Mouse (Mus musculus) retina, postnatal 1 day (tissue): ENCODE measurements around the gene Tmprss9.
"Not testable (repeated sequence)": the region's sequence is repeated elsewhere in the genome, so short reads cannot be mapped to it uniquely, and the experiment has no call there.

Experiments
- DNase-seq: peaks from one replicate; pipeline ENCODE4 v3.0.0-alpha.2; 2012

Gene Tmprss9

DNA sequence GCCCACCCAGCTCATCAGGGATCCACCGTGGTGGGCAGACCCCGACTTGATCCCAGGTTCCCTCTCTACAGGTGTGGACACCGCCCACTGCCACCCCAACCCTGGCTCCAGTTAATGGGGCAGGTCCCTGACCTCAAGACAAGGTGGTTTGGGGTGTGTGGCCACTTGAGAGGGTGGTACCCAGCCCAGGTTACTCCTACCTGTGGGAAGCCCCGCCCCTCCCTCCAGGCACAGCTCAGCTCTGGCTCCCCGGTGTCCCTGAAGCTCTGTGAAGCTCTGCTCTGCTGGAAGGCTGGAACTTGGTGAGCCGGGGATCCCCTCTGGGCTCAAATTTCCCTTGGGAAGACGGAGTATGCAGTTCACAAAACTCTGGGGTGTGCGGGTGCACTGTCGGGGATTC is at the start of gene Tmprss9:
TSS of gene Tmprss9 (plus strand) at position 268 of the 400 bp plus-strand sequence.
- no peak for DNase-seq

GRCm38 (mm10) chr10:80821991-80822390 is 49.7 kb upstream of the Tmprss9 start:
- peak; percentile 61 for DNase-seq

- no peak for DNase-seq
Observed at GRCm38 (mm10) chr10:80822528-80822927, 49.1 kb upstream of the Tmprss9 start.

GRCm38 (mm10) chr10:80823316-80823715 is 48.3 kb upstream of the Tmprss9 start:
- DNase-seq: no peak

GRCm38 (mm10) chr10:80823847-80824643 is 47.6 kb upstream of the Tmprss9 start:
- no peak for DNase-seq

- DNase-seq: no peak
Observed at GRCm38 (mm10) chr10:80824827-80825226, 46.8 kb upstream of the Tmprss9 start.

DNA sequence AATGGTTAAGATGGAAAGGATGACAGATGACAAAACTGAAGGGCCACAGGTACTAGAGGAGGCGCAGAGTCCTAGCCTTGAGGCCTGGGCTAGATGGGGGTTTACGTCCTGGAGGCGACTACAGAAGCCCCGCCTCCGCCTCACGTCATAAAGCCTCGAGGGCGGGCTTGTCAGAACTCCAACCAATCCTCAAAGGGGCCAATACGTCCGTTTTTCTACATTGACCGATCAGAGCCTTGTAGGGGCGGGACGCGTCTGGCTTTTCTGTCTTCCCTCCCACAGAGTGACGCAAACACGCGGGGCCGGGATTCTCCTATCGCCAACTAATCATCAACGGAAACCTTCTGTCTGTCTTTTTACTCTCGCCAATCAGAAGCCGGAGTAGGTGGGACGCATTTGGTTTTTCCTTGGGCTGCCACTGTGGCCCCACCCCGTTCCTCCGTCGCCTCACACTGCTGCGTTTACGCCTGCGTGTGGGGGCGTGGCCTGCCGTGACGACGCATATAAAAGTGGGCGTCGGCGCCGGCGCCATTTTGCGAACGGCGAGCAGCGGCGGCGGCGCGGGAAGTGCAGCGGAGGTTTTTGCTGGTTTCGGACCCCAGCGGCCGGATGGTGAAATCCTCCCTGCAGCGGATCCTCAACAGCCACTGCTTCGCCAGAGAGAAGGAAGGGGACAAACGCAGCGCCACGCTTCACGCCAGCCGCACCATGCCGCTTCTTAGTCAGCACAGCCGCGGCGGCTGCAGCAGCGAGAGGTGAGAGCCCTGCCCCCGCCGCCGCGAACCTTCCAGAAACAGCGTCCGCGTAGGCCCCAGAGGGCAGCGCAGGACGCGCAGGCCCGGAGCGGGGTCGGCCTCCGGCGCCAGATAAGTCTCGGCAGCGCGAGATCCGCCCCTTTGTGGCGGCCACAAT is 45.2 kb upstream of the Tmprss9 start, which contains the start of gene Oaz1:
TSS of gene Oaz1 (plus strand) at position 506 of the 912 bp plus-strand sequence.
- peak; percentile 100 for DNase-seq

DNA sequence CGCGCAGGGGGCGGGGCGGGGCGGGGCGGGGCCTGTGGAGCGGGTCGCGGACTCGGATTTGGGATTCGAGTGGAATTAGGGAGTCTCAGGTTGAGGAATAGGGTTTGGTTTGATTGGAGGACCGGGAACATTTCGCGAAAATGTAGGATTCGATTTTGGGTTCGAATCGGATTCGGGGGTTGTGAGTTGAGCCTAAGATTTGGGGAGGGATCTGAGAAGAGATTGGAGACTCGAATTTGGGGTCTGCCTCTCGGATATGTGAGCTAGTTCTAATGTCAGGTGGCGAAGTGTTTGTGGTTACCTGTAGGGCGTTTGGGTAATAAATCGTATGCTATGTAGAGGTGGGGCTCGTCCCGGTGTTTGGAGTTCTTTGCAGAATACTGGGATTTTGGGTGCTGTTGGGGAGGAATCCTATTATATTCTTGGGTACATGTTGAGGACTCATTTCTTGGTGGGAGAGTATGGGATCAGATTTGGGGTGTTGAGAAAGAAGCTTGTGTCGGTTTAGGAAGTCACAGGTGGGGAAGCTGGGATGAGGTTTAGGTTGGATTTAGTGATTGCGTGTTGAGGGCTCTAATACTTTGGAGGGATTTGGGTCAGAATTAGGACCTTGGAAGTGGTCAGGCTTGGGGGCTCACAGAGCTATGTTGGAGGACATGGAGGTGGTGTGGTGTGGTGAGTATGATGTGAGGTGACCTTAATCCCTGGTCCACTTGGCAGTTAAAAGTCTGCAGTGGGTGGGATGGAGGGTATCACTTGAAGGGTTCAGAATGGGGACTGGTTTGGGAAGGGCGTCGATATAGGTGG is 44.4 kb upstream of the Tmprss9 start:
- DNase-seq: no peak

DNA sequence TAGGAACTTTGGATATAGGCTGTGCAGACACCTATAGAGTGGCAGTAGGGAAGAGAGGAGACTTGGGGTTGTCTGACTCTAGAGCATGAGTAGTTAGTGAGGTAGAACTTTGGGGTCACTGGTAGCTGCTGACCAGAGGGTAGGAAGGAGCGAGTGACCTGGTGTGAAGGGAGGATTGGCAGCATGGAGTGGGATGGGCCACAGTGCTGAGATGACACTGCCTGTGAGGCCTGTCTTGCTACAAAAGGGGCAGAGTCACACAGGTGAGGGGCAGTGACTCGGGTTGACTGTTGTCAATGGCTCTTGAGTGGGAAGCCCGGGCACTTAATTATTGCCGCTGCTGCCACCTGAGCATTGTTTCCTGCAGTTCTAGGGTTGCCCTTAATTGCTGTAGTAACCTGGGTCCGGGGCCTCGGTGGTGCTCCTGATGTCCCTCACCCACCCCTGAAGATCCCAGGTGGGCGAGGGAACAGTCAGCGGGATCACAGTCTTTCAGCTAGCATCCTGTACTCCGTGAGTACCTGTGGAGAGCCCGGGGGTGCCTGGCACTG is 43.7 kb upstream of the Tmprss9 start:
- DNase-seq: no peak

DNA sequence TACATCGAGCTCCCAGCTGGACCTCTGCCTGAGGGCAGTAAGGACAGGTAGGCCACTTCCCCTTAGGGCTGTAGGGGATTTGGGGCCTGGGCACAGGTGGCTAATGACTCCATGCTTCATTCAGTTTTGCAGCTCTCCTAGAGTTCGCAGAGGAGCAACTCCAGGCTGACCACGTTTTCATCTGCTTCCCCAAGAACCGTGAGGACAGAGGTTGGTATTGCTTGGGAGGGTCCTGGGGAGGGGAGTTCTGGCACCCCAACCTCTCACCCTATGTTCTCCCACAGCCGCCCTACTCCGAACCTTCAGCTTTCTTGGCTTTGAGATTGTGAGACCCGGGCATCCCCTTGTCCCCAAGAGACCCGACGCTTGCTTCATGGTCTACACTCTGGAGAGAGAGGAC is 43.1 kb upstream of the Tmprss9 start:
- not testable (repeated sequence) for DNase-seq

DNA sequence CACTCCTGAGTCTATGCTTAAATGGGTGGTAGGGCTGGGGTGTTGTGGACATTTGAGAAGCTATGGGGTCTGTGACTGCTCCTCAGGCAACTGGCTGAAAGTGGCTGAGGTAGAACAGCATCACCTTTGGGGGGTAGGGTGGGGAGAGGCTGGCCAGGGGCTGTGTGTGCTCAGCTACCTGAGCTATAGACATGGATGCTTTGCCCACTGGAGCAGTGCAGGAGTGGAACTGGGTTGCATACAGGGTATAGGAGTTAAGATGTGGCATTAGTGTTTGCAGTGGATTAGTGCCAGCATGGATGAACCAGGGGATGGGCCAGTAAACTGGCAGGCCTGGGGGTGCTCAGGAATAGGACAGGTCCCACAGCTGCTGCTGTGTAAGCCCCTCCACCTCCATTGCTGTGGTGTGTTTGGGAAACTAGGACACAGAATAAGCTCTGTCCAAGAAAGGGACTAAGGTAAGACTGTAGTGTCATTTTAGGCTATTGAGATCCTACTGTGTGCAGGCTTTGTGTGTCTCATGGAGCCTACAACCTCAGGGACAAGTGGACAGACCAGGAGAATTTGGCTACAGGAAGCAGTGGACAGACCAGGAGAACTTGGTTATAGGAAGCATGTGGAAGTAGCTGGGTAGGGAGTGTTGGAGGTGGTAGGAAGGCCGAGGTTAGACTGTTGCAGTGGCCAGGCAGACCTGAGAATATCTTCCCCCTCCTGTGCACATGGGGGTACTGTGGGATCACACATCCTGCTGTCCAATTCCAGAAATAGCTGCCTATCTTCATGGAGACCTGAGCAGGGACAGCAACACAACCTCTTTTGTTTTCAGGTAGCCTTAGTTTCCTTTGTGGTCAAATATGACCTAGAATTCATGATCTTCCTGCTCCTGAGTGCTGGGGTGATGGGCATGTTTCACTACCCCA is 42.0 kb upstream of the Tmprss9 start:
- DNase-seq: no peak

DNA sequence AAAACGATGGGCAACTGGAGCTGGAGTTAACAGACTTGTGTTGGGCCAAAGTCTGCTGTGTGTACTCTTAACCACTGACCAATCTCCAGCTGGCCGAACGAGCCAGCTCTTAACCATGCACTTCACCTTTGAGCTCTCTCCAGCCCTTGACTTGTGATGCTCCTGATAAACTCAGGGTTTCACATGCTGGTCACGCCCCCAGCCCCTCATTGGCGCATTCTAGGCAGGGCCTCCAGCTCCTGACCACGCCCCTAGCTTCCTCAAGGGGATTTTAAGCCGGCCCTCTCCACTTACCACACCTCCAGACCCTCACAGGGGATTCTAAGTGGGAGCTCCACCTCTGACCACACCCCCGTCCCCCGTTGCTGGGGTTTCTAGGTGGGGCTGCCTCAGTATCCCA is 40.5 kb upstream of the Tmprss9 start:
- DNase-seq: peak; percentile 86

GRCm38 (mm10) chr10:80832818-80833217 is 38.8 kb upstream of the Tmprss9 start:
- DNase-seq: peak; percentile 52

DNA sequence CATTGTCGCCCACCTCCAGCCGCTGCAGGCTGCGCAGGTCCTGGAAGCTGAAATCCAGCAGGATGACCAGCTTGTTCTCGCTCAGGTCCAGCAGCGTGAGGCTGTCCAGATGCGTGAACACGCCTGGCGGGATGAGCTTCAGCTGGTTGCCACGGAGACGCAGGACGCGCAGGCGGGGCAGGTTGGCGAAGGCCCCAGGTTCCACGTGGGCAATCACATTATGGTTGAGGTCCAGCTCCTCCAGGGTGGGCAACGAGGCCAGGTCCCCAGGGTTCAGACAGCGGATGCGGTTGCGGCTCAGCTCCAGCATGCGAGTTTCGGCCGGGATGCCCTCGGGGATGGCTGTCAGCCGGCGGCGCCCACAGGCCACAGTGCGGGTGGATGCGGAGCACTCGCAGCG is 36.0 kb upstream of the Tmprss9 start:
- peak; percentile 69 for DNase-seq

GRCm38 (mm10) chr10:80836949-80837379 is 34.7 kb upstream of the Tmprss9 start:
- DNase-seq: peak; percentile 79

DNA sequence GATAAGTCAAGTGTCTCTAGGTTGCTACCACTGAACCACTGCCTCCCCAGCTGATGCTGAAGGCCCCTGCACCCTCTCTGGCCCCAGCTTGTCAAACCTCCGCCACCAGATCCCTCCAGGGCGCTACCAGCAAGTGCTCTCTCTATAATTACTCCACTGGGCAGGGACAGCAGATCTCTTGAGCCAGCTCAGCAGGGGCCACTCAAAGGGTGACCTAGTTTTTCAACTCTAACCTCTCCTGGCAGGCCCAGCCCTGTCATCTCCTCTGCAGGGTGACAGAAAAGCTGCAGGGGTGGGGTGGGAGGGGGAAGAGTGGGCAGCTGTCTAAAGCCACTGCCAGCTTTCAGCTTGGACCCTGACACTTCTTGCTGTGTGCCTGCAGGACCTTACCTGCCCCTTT is 33.8 kb upstream of the Tmprss9 start:
- DNase-seq: peak; percentile 93

DNA sequence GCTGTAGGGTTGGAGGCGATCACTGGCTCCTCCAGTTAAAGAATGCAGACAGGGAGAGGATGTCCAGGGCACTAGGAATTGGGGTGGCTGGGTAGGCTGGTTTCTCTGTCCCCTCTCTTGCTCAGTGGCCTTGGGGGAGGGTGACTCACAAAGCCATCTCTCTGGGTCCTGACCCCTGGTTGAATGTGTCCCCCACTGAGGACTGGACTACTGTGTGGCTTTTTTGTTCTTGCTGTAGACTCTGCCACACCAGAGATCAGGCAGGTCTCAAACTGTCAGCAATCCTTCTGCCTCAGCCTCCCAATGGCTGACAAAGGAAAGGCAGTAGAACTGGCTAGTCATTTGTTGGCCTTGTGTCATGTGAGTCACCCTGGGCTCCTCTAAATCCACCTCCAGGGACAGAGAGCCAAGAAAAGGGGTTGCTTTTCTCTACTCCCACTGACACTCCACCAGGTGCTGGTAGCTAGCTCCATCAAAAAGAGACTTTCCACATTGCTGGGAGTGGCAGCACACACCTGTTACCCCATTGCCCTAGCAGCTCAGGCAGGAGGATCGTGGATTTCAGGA is 33.2 kb upstream of the Tmprss9 start:
- DNase-seq: no peak

DNA sequence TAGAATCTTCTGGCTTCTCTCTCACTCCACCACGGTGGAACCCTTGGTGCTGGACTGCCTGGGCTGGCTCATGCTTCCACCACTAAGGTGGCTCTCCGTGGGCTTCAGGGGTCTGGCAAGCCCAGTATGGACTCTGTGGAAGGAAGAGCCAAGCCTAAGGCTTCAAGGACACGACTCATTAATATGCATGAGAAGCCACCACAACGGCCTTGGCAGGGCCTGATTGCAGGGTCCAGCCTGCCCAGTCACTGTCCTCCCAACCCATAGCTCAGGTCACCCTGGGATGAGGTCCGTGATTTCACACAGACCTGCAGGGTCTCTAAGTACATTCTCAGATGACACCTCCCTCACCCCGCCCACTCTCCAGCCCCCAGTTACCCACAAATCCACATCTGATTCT is 31.8 kb upstream of the Tmprss9 start:
- no peak for DNase-seq

DNA sequence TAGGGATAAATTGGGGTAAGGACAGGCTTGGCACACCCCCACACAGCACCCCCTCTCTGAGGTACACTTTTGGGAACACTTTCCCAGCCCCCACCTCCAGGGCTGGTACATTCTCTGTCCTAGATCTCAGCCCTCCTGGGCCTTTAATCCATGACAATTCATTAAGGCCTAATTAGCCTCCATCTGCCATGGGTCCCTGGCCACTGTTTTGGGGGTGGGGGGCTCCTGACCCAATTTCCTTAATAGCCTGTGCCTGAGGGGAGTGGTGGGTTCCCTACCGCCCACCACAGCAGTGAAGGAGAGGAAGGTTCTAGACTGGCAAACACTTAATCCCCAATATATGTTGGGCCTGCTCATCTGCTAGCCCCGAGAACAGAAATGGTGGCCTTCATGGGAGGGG is 30.0 kb upstream of the Tmprss9 start:
- DNase-seq: peak; percentile 84

GRCm38 (mm10) chr10:80842334-80842733 is 29.3 kb upstream of the Tmprss9 start:
- no peak for DNase-seq
